Mouse (Mus musculus) intestine, embryonic 16.5 days (tissue): ENCODE measurements around the gene B3gat1. TPM values are rescaled to one million over a fixed set of nuclear protein-coding genes. Genes with fewer than 3 reads are reported as not detected.

Experiments used
- ATAC-seq: fragments of 200-750 bp; cut with Nextera tagmentation; 2 replicates; pipeline ENCODE4 v1.8.0; 2017; ENCODE audit warnings: moderate TSS enrichment, moderate library complexity
- H3K27ac ChIP-seq: fragments of 300-500 bp; sonication (generic); 2 replicates; pipeline ENCODE4 v1.5.1; 2014; ENCODE audit warnings: mild to moderate bottlenecking, low read length
- H3K27me3 ChIP-seq: fragments of 300-500 bp; sonication (generic); replicated peaks from 2 replicates; pipeline ENCODE4 v1.6.1; 2014; ENCODE audit warnings: low read length, control low read depth, mixed read lengths; ENCODE audit not compliant: control insufficient read depth, insufficient read depth
- H3K36me3 ChIP-seq: fragments of 300-500 bp; sonication (generic); 2 replicates; pipeline ENCODE4 v1.6.1; 2014; ENCODE audit warnings: low read length, control low read depth; ENCODE audit not compliant: control insufficient read depth, insufficient read depth
- H3K4me1 ChIP-seq: fragments of 300-500 bp; sonication (generic); 2 replicates; pipeline ENCODE4 v1.6.1; 2014; ENCODE audit warnings: low read length, control low read depth, mixed read lengths; ENCODE audit not compliant: control insufficient read depth, insufficient read depth
- H3K4me2 ChIP-seq: fragments of 300-500 bp; sonication (generic); 2 replicates; pipeline ENCODE4 v1.6.1; 2014; ENCODE audit warnings: low read depth, low read length, control low read depth
- H3K4me3 ChIP-seq: fragments of 300-500 bp; sonication (generic); 2 replicates; pipeline ENCODE4 v1.5.1; 2014; ENCODE audit warnings: mild to moderate bottlenecking, low read length
- H3K9ac ChIP-seq: fragments of 300-500 bp; sonication (generic); 2 replicates; pipeline ENCODE4 v1.6.1; 2014; ENCODE audit warnings: low read depth, low read length
- H3K9me3 ChIP-seq: fragments of 300-500 bp; sonication (generic); 2 replicates; pipeline ENCODE4 v1.6.1; 2016; ENCODE audit warnings: low read length, control low read depth; ENCODE audit not compliant: control insufficient read depth
- WGBS: fragments of 180-500 bp; shearing (Covaris S2); extraction: QIAGEN DNeasy Blood & Tissue Kit; methylation state at CpG from one replicate; pipeline ENCODE4 v1.1.7; 2014; 5-methylcytosine and 5-hydroxymethylcytosine counted together
- polyA plus RNA-seq: library from polyadenylated mRNA; unstranded; fragments of >200 nt; fragmentation: Nextera tagmentation; extraction: Ambion mirVana; gene quantifications from 2 replicates; pipeline ENCODE4 v1.2.1, GENCODE M21; 2015

The B3gat1 gene
- polyA plus RNA-seq, 1 experiment from 2014 or later = 0.15 TPM

- no peak overlapping the region for H3K27ac ChIP-seq
- 80% methylated on average over 5 of the region's 5 CpGs for WGBS
- no peaks in the 10 kb centered on the region for H3K4me1 ChIP-seq
Observed at GRCm38 (mm10) chr9:26760576-26760975, 27.0 kb downstream of the B3gat1 start.

GRCm38 (mm10) chr9:26762477-26762876 is 28.9 kb downstream of the B3gat1 start:
- Histone ChIP-seq H3K27me3 (no peaks in the 10 kb centered on the region), H3K27ac (no peak overlapping the region), H3K4me1 (no peaks in the 10 kb centered on the region), H3K36me3 (no peaks in the 10 kb centered on the region), H3K4me2 (no peak overlapping the region), H3K4me3 (no peak overlapping the region), H3K9me3 (no peaks in the 10 kb centered on the region), H3K9ac (no peak overlapping the region)
- WGBS = 88% methylated on average over 6 of the region's 6 CpGs
- no peak for ATAC-seq

More at GRCm38 (mm10) chr9:26760576-26760975, 27.0 kb downstream of the B3gat1 start:
- Histone ChIP-seq H3K27me3 (no peaks in the 10 kb centered on the region), H3K4me2 (no peak overlapping the region), H3K4me3 (no peak overlapping the region), H3K9ac (no peak overlapping the region), H3K9me3 (no peaks in the 10 kb centered on the region), H3K36me3 (no peaks in the 10 kb centered on the region)
- no peak for ATAC-seq

GRCm38 (mm10) chr9:26768181-26768580 is 34.7 kb downstream of the B3gat1 start:
- H3K4me3 ChIP-seq = no peak overlapping the region
- ATAC-seq = no peak
- H3K27ac ChIP-seq = no peak overlapping the region
- no peaks in the 10 kb centered on the region for H3K9me3 ChIP-seq
- no peak overlapping the region for H3K4me2 ChIP-seq
- WGBS = 76% methylated on average over 3 of the region's 3 CpGs
- H3K36me3 ChIP-seq = no peaks in the 10 kb centered on the region
- H3K9ac ChIP-seq = no peak overlapping the region
- no peaks in the 10 kb centered on the region for H3K4me1 ChIP-seq
- no peaks in the 10 kb centered on the region for H3K27me3 ChIP-seq

GRCm38 (mm10) chr9:26775700-26776099 is 42.2 kb downstream of the B3gat1 start:
- 81% methylated on average over 2 of the region's 2 CpGs for WGBS
- H3K4me1 ChIP-seq = no peaks in the 10 kb centered on the region
- ATAC-seq = no peak
- no peaks in the 10 kb centered on the region for H3K27me3 ChIP-seq
- no peak overlapping the region for H3K4me3 ChIP-seq
- H3K36me3 ChIP-seq = no peaks in the 10 kb centered on the region
- H3K9ac ChIP-seq = no peak overlapping the region
- H3K9me3 ChIP-seq = no peaks in the 10 kb centered on the region
- H3K4me2 ChIP-seq = no peak overlapping the region
- no peak overlapping the region for H3K27ac ChIP-seq

- Histone ChIP-seq H3K9me3 (no peaks in the 10 kb centered on the region), H3K9ac (no peak overlapping the region), H3K4me2 (no peak overlapping the region), H3K4me1 (no peaks in the 10 kb centered on the region), H3K36me3 (no peaks in the 10 kb centered on the region), H3K27me3 (no peaks in the 10 kb centered on the region), H3K4me3 (no peak overlapping the region), H3K27ac (no peak overlapping the region)
- no peak for ATAC-seq
- WGBS = 70% methylated on average over 6 of the region's 6 CpGs
Observed at GRCm38 (mm10) chr9:26776122-26776902, 42.8 kb downstream of the B3gat1 start.

- H3K27ac ChIP-seq = no peak overlapping the region
- no peaks in the 10 kb centered on the region for H3K36me3 ChIP-seq
- no peaks in the 10 kb centered on the region for H3K9me3 ChIP-seq
- H3K4me1 ChIP-seq = no peaks in the 10 kb centered on the region
- H3K4me2 ChIP-seq = no peak overlapping the region
- 80% methylated on average over 7 of the region's 7 CpGs for WGBS
- no peak for ATAC-seq
- no peaks in the 10 kb centered on the region for H3K27me3 ChIP-seq
- H3K9ac ChIP-seq = no peak overlapping the region
- H3K4me3 ChIP-seq = no peak overlapping the region
Observed at GRCm38 (mm10) chr9:26778421-26778820, 44.9 kb downstream of the B3gat1 start.

GRCm38 (mm10) chr9:26783414-26783975 is 50.0 kb downstream of the B3gat1 start:
- no peaks in the 10 kb centered on the region for H3K9me3 ChIP-seq
- H3K27ac ChIP-seq = no peak overlapping the region
- WGBS = 59% methylated on average over 7 of the region's 7 CpGs
- no peaks in the 10 kb centered on the region for H3K27me3 ChIP-seq
- no peaks in the 10 kb centered on the region for H3K36me3 ChIP-seq
- H3K4me3 ChIP-seq = no peak overlapping the region
- no peak overlapping the region for H3K4me2 ChIP-seq
- H3K9ac ChIP-seq = no peak overlapping the region
- ATAC-seq = no peak
- no peaks in the 10 kb centered on the region for H3K4me1 ChIP-seq

- no peak overlapping the region for H3K27ac ChIP-seq
- no peaks in the 10 kb centered on the region for H3K9me3 ChIP-seq
- H3K27me3 ChIP-seq = no peaks in the 10 kb centered on the region
- H3K9ac ChIP-seq = no peak overlapping the region
- H3K4me1 ChIP-seq = no peaks in the 10 kb centered on the region
- no peaks in the 10 kb centered on the region for H3K36me3 ChIP-seq
- no peak for ATAC-seq
- H3K4me2 ChIP-seq = no peak overlapping the region
- H3K4me3 ChIP-seq = no peak overlapping the region
- 69% methylated on average over 3 of the region's 3 CpGs for WGBS
Observed at GRCm38 (mm10) chr9:26792829-26793228, 59.3 kb downstream of the B3gat1 start.

GRCm38 (mm10) chr9:26798205-26798604 is 64.7 kb downstream of the B3gat1 start:
- WGBS = 85% methylated on average over 3 of the region's 3 CpGs
- Histone ChIP-seq H3K36me3 (no peaks in the 10 kb centered on the region), H3K27me3 (no peaks in the 10 kb centered on the region), H3K4me3 (no peak overlapping the region), H3K4me2 (no peak overlapping the region), H3K4me1 (no peaks in the 10 kb centered on the region), H3K27ac (no peak overlapping the region), H3K9ac (no peak overlapping the region), H3K9me3 (no peaks in the 10 kb centered on the region)
- ATAC-seq = no peak
